Mouse (Mus musculus): ENCODE results near the gene Plpp7. TPM values are rescaled to one million over a fixed set of nuclear protein-coding genes. Genes with fewer than 3 reads are reported as not detected.

The Plpp7 gene
- 0.29 to 0.49 TPM (median 0.30 TPM) in 3 of 4 replicates, not detected in the other for total RNA-seq (2023)

GRCm38 (mm10) chr2:32095351-32096121, at the start of gene Plpp7:
Gene Plpp7, plus strand, starts transcription at chr2:32095528.

GRCm38 (mm10) chr2:32084111-32084871, 11.0 kb upstream of the Plpp7 start, which contains the start of gene Fam78a:
Gene Fam78a, minus strand, starts transcription at chr2:32084857.

GRCm38 (mm10) chr2:32150924-32151659, 55.8 kb downstream of the Plpp7 start, which contains the start of gene Prrc2b:
Gene Prrc2b, plus strand, starts transcription at chr2:32151082.

Other genes with a start within 250 kb of the Plpp7 start
- 0.12 to 0.38 TPM (median 0.22 TPM) in 4 replicates for gene Fibcd1, start 249.5 kb upstream of the Plpp7 start, total RNA-seq (2023)
- gene Lamc3, start 208.2 kb upstream of the Plpp7 start, total RNA-seq (2023) = 0.19 to 0.21 TPM in 2 of 4 replicates, not detected in the others
- gene Aif1l, start 145.4 kb upstream of the Plpp7 start, total RNA-seq (2023) = not detected in 4 replicates
- gene Nup214, start 121.1 kb upstream of the Plpp7 start, total RNA-seq (2023) = 138 to 185 TPM (median 146 TPM) in 4 replicates
- gene Fam78a, start 10.7 kb upstream of the Plpp7 start, total RNA-seq (2023) = 12.5 to 18.2 TPM (median 14.8 TPM) in 4 replicates
- gene Prrc2b, start 55.6 kb downstream of the Plpp7 start, total RNA-seq (2023) = 94.0 to 99.1 TPM (median 96.9 TPM) in 4 replicates
- gene Pomt1, start 141.1 kb downstream of the Plpp7 start, total RNA-seq (2023) = 16.1 to 20.4 TPM (median 18.2 TPM) in 4 replicates
- 120 to 136 TPM (median 126 TPM) in 4 replicates for gene Uck1, start 164.6 kb downstream of the Plpp7 start, total RNA-seq (2023)
- 60.2 to 74.9 TPM (median 69.9 TPM) in 4 replicates for gene Golga2, start 191.9 kb downstream of the Plpp7 start, total RNA-seq (2023)
- gene Swi5, start 192.5 kb downstream of the Plpp7 start, total RNA-seq (2023) = 75.2 to 96.3 TPM (median 76.7 TPM) in 4 replicates

All from B cell, adult 62 days (primary cell).